13 mouse cellular contexts compared by ENCODE assay signal in the genomic region with DNA sequence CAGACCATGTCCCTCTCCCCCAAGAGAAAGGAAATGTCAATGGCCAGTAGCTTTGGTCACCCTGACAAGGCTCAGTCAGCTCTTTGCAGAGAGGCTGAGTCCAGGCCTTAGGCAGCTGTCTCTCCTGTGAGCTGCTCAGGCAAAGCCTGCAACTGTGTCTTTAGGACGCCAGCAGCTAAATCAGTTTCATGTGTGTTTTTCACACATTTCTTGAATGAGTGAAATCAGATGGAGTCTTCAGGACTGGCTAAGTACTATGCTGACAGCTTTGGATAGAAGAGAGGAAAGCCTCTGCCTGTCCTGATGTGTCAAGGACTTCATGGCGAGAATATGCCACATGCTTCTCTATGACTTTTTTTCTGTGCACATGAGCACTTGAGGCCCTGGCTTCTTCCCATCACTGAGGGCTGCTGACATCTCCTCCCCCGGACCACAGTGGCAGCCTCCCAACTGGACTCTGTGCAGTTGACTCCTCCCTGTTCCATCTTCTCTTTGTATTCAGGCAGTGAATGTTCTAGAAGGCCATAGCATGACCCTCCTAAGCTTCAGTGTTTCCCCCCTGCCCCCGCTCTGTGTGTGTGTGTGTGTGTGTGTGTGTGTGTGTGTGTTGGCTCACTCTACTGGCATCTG. TPM values are rescaled to one million over a fixed set of nuclear protein-coding genes. Genes with fewer than 3 reads are reported as not detected.
A peak's percentile ranks its signal among the peaks of the same experiment; 100 is the strongest.
DNase-seq lines count a peak whose midpoint lies in the region; ATAC-seq and TF ChIP-seq lines count a peak whose summit lies in the region.
"Had no signal": no experiment of that assay in that cellular context is flagged by ENCODE, and none has a peak within 500 bp of the region (broad histone marks: within the 10 kb centered on the region; RNA-seq: fewer than 3 reads in every experiment).

No protein-coding gene starts in this region.

- ATAC-seq in frontal cortex, adult (ENCODE audit: low TSS enrichment): peak; percentile 67
- no peak for ATAC-seq in kidney, embryonic 14.5 days (ENCODE audit: low FRiP score, low TSS enrichment)
- ATAC-seq: inflammation-experienced regulatory T-cells, adult 6 months had no signal

- WGBS in kidney, embryonic 14.5 days: 71% methylated on average over 4 of the region's 4 CpGs
- 93% methylated on average over 4 of the region's 4 CpGs for WGBS in midbrain, embryonic 10.5 days

- no peaks in the 10 kb centered on the region for H3K4me1 ChIP-seq in kidney, embryonic 14.5 days (ENCODE audit: control insufficient read depth, insufficient read depth, low read length)
- H3K4me1 ChIP-seq in midbrain, embryonic 10.5 days: no peaks in the 10 kb centered on the region
- H3K4me1 ChIP-seq: liver, embryonic 15.5 days had no signal

- no peak overlapping the region for H3K4me3 ChIP-seq in kidney, embryonic 14.5 days (ENCODE audit: low read length)
- no peak overlapping the region for H3K4me3 ChIP-seq in midbrain, embryonic 10.5 days
- H3K4me3 ChIP-seq in layer of hippocampus, adult 2 months: no peak overlapping the region
- H3K4me3 ChIP-seq: liver, embryonic 15.5 days had no signal

- no peak overlapping the region for H3K4me2 ChIP-seq in kidney, embryonic 14.5 days (replicated peaks; ENCODE audit: low read depth, low read length)
- H3K4me2 ChIP-seq: liver, embryonic 15.5 days had no signal

- DNase-seq in frontal cortex, postnatal 14 days (ENCODE audit: low spot score in 2 of 2): no peak
- peak; percentile 4 to 40 for DNase-seq in kidney, postnatal 36 days
- peak; percentile 8 for DNase-seq in adipocyte (ENCODE audit: low spot score)
- peak; percentile 78 for DNase-seq in heart, postnatal 4 days
- no peak for DNase-seq in midbrain, embryonic 10.5 days (ENCODE audit: low spot score)
- no peak for DNase-seq in layer of hippocampus, adult 2 months (ENCODE audit: low spot score in 2 of 2)
- DNase-seq: adrenal gland, adult 2 months had no signal

- no peak overlapping the region for H3K27ac ChIP-seq in kidney, embryonic 14.5 days (ENCODE audit: low read depth, low read length)
- no peak overlapping the region for H3K27ac ChIP-seq in midbrain, embryonic 10.5 days (replicated peaks)
- no peak overlapping the region for H3K27ac ChIP-seq in layer of hippocampus, adult 2 months
- H3K27ac ChIP-seq: liver, embryonic 15.5 days had no signal

- H3K9ac ChIP-seq in kidney, embryonic 14.5 days (ENCODE audit: low read depth, low read length): no peak overlapping the region
- H3K9ac ChIP-seq: liver, embryonic 15.5 days had no signal

- no peak for TF ChIP-seq CTCF in layer of hippocampus, adult 2 months (conservative IDR thresholded peaks at IDR 0.05)

- no peaks in the 10 kb centered on the region for H3K9me3 ChIP-seq in kidney, embryonic 14.5 days (ENCODE audit: control insufficient read depth, low read length)
- no peaks in the 10 kb centered on the region for H3K9me3 ChIP-seq in midbrain, embryonic 10.5 days (replicated peaks)
- H3K9me3 ChIP-seq: G1E; liver, embryonic 15.5 days had no signal

- H3K36me3 ChIP-seq in kidney, embryonic 14.5 days (ENCODE audit: control insufficient read depth, insufficient read depth, low read length): no peaks in the 10 kb centered on the region
- no peaks in the 10 kb centered on the region for H3K36me3 ChIP-seq in midbrain, embryonic 10.5 days
- H3K36me3 ChIP-seq: G1E; liver, embryonic 15.5 days had no signal

- H3K27me3 ChIP-seq in kidney, embryonic 14.5 days (ENCODE audit: control insufficient read depth, insufficient read depth, low read length): no peaks in the 10 kb centered on the region
- no peaks in the 10 kb centered on the region for H3K27me3 ChIP-seq in midbrain, embryonic 10.5 days (ENCODE audit: low read depth, poor library complexity, severe bottlenecking)
- H3K27me3 ChIP-seq: liver, embryonic 15.5 days had no signal

RNA-seq across cellular contexts. Expression of a gene that starts 47.4 kb away (rescaled TPM):
- 132 and 157 TPM in 2 replicates for polyA plus RNA-seq in kidney, embryonic 14.5 days (2014; fragmentation: Nextera tagmentation; extraction: Ambion mirVana)
- total RNA-seq in heart, postnatal 4 days (2021): 10 to 100 TPM; 56.0 to 65.3 TPM
- 113 and 118 TPM in 2 replicates for polyA plus RNA-seq in midbrain, embryonic 10.5 days (2016; fragmentation: Nextera tagmentation; extraction: Ambion mirVana)
- total RNA-seq in layer of hippocampus, adult 2 months (2021): 10 to 100 TPM; 44.1 to 47.4 TPM

RNA-seq across cellular contexts. Expression of a gene that starts 48.4 kb away (rescaled TPM):
- polyA plus RNA-seq in kidney, embryonic 14.5 days (2014; fragmentation: Nextera tagmentation; extraction: Ambion mirVana): 62.8 and 133 TPM in 2 replicates
- total RNA-seq in heart, postnatal 4 days (2021): 10 to 100 TPM; 10.2 to 10.6 TPM
- 97.0 and 99.3 TPM in 2 replicates for polyA plus RNA-seq in midbrain, embryonic 10.5 days (2016; fragmentation: Nextera tagmentation; extraction: Ambion mirVana)
- total RNA-seq in layer of hippocampus, adult 2 months (2021): 10 to 100 TPM; 47.6 to 49.5 TPM
- total RNA-seq: megakaryocyte-erythroid progenitor cell, adult 5-6 weeks had no signal
- polyA plus RNA-seq: G1E had no signal

Comparison
In these comparisons a context has a peak if more than half of its experiments do, and no peak if none do; other contexts are left out.
1. DNase-seq: peak in kidney, postnatal 36 days (2 of 2), adipocyte (single experiment) and heart, postnatal 4 days (single experiment); none in frontal cortex, postnatal 14 days (0 of 2), midbrain, embryonic 10.5 days (single experiment) and layer of hippocampus, adult 2 months (0 of 2).
2. RNA of a gene that starts 48.4 kb away (total RNA-seq): 47.6 to 49.5 TPM in layer of hippocampus, adult 2 months; 10.2 to 10.6 TPM in heart, postnatal 4 days; every median in the first group is over 4 times any median in the second.